ENCODE assay signal across 30 mouse cellular contexts in the genomic region with DNA sequence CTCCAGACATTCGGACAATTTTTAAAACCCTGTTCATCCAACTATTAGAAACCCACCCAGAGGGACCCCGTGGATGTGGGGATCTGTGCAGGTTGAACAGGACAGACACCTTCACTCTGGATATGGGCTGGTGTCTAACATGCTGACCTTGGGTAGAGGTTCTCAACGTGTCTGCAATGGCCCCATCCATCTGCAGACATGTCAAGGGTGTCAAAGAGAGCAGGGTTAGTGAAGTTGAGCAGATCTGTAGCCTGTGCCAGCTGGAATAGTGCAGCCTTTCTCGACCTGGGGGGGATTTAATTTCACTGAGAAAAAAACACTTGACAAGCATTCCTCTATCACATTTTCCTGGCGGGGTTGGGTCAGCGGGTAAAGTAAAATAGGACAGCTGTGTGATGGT. TPM values are rescaled to one million over a fixed set of nuclear protein-coding genes. Genes with fewer than 3 reads are reported as not detected.
DNase-seq lines count a peak whose midpoint lies in the region; ATAC-seq and TF ChIP-seq lines count a peak whose summit lies in the region.
"Had no signal": no experiment of that assay in that cellular context is flagged by ENCODE, and none has a peak within 500 bp of the region (broad histone marks: within the 10 kb centered on the region; RNA-seq: fewer than 3 reads in every experiment).

No protein-coding gene starts in this region.

- WGBS in heart, embryonic 10.5 days, result 56% methylated on average over 6 of the region's 6 CpGs
- WGBS in heart, postnatal 0 days, result 42% methylated on average over 6 of the region's 6 CpGs
- 53% methylated on average over 6 of the region's 6 CpGs for WGBS in limb, embryonic 11.5 days
- 55% methylated on average over 6 of the region's 6 CpGs for WGBS in limb, embryonic 10.5 days
- WGBS in stomach, embryonic 14.5 days, result 33% methylated on average over 6 of the region's 6 CpGs
- WGBS in stomach, postnatal 0 days, result 48% methylated on average over 6 of the region's 6 CpGs

- no peak for DNase-seq in heart, embryonic 10.5 days (ENCODE audit: low spot score)
- no peak for DNase-seq in heart, postnatal 25 days (ENCODE audit: low spot score)
- DNase-seq in heart, postnatal 0 days (ENCODE audit: low spot score), result no peak
- DNase-seq in heart, postnatal 10 days, result no peak
- DNase-seq in limb, embryonic 11.5 days (ENCODE audit: low spot score), result peak; percentile 21
- DNase-seq in limb, embryonic 10.5 days (ENCODE audit: low spot score), result no peak
- DNase-seq in stomach, postnatal 0 days (ENCODE audit: low spot score), result no peak
- DNase-seq: adrenal gland, postnatal 10 days; cerebellum, adult 9-10 months; cerebellum, postnatal 36 days; embryo, embryonic 11 days; kidney, adult 9 months; liver, embryonic 13.5 days; lung, adult 18-20 months; lung, postnatal 14 days; retina, postnatal 1 day; right cerebral cortex, postnatal 14 days; thymus, adult 2 months; thymus, postnatal 36 days had no signal

- H3K4me3 ChIP-seq in heart, embryonic 10.5 days, result no peak overlapping the region
- H3K4me3 ChIP-seq in heart, postnatal 0 days (ENCODE audit: low read depth, low read length), result no peak overlapping the region
- no peak overlapping the region for H3K4me3 ChIP-seq in limb, embryonic 11.5 days (ENCODE audit: low read depth, low read length)
- H3K4me3 ChIP-seq in limb, embryonic 10.5 days, result no peak overlapping the region
- no peak overlapping the region for H3K4me3 ChIP-seq in stomach, embryonic 14.5 days (ENCODE audit: low read depth, low read length)
- H3K4me3 ChIP-seq in stomach, postnatal 0 days (ENCODE audit: low read depth, low read length), result no peak overlapping the region
- H3K4me3 ChIP-seq: embryonic facial prominence, embryonic 13.5 days; forebrain, embryonic 10.5 days; forebrain, embryonic 15.5 days; hindbrain, embryonic 10.5 days; hindbrain, embryonic 15.5 days; limb, embryonic 15.5 days; liver, embryonic 13.5 days; neural tube, embryonic 13.5 days had no signal

- no peak overlapping the region for H3K9ac ChIP-seq in heart, postnatal 0 days (replicated peaks; ENCODE audit: low read depth, low read length)
- no peak overlapping the region for H3K9ac ChIP-seq in limb, embryonic 11.5 days (ENCODE audit: low read length)
- no peak overlapping the region for H3K9ac ChIP-seq in stomach, embryonic 14.5 days (replicated peaks; ENCODE audit: low read depth, low read length)
- no peak overlapping the region for H3K9ac ChIP-seq in stomach, postnatal 0 days (ENCODE audit: low read length)
- H3K9ac ChIP-seq: embryonic facial prominence, embryonic 13.5 days; forebrain, embryonic 15.5 days; hindbrain, embryonic 15.5 days; limb, embryonic 15.5 days; liver, embryonic 13.5 days; neural tube, embryonic 13.5 days had no signal

- H3K27ac ChIP-seq in heart, embryonic 10.5 days, result 0 out of 2 replicates have a peak overlapping the region, but pooled peaks have one; percentile 18
- no peak overlapping the region for H3K27ac ChIP-seq in heart, postnatal 0 days (ENCODE audit: low read depth)
- no peak overlapping the region for H3K27ac ChIP-seq in limb, embryonic 11.5 days (replicated peaks; ENCODE audit: low read depth, low read length)
- no peak overlapping the region for H3K27ac ChIP-seq in limb, embryonic 10.5 days
- no peak overlapping the region for H3K27ac ChIP-seq in stomach, embryonic 14.5 days (ENCODE audit: low read length)
- no peak overlapping the region; the same call in 1 of the 2 replicates for H3K27ac ChIP-seq in stomach, postnatal 0 days (replicated peaks)
- H3K27ac ChIP-seq: embryonic facial prominence, embryonic 13.5 days; forebrain, embryonic 10.5 days; forebrain, embryonic 15.5 days; hindbrain, embryonic 10.5 days; hindbrain, embryonic 15.5 days; limb, embryonic 15.5 days; liver, embryonic 13.5 days; neural tube, embryonic 13.5 days had no signal

- intact Hi-C loops in heart, postnatal 25 days (cut with DNase I), result no loop called here
- intact Hi-C loops in heart, postnatal 10 days (cut with DNase I), result no loop called here

- no peak overlapping the region for H3K4me2 ChIP-seq in heart, postnatal 0 days (ENCODE audit: low read depth, low read length)
- no peak overlapping the region for H3K4me2 ChIP-seq in limb, embryonic 11.5 days (ENCODE audit: low read depth, severe bottlenecking)
- no peak overlapping the region for H3K4me2 ChIP-seq in stomach, embryonic 14.5 days (replicated peaks; ENCODE audit: low read depth, low read length)
- no peak overlapping the region for H3K4me2 ChIP-seq in stomach, postnatal 0 days (replicated peaks; ENCODE audit: low read depth)
- H3K4me2 ChIP-seq: embryonic facial prominence, embryonic 13.5 days; forebrain, embryonic 15.5 days; hindbrain, embryonic 15.5 days; limb, embryonic 15.5 days; liver, embryonic 13.5 days; neural tube, embryonic 13.5 days had no signal

- no peaks in the 10 kb centered on the region for H3K36me3 ChIP-seq in heart, embryonic 10.5 days
- no peaks in the 10 kb centered on the region for H3K36me3 ChIP-seq in heart, postnatal 0 days (replicated peaks; ENCODE audit: control insufficient read depth, insufficient read depth, low read length)
- no peaks in the 10 kb centered on the region for H3K36me3 ChIP-seq in limb, embryonic 11.5 days (ENCODE audit: control insufficient read depth, insufficient read depth, low read length)
- H3K36me3 ChIP-seq in limb, embryonic 10.5 days, result no peaks in the 10 kb centered on the region
- H3K36me3 ChIP-seq in stomach, embryonic 14.5 days (ENCODE audit: control insufficient read depth, insufficient read depth, low read length), result no peaks in the 10 kb centered on the region
- H3K36me3 ChIP-seq in stomach, postnatal 0 days (ENCODE audit: control insufficient read depth, insufficient read depth, low read length), result no peaks in the 10 kb centered on the region
- H3K36me3 ChIP-seq: embryonic facial prominence, embryonic 13.5 days; forebrain, embryonic 10.5 days; forebrain, embryonic 15.5 days; hindbrain, embryonic 10.5 days; hindbrain, embryonic 15.5 days; limb, embryonic 15.5 days; liver, embryonic 13.5 days; neural tube, embryonic 13.5 days had no signal

- ATAC-seq in heart, postnatal 0 days (ENCODE audit: insufficient read depth, low read depth), result 0 out of 2 replicates have a peak, but pooled peaks have one; percentile 28
- ATAC-seq in limb, embryonic 11.5 days (ENCODE audit: insufficient number of reproducible peaks, low FRiP score, low TSS enrichment, low read depth), result no peak
- ATAC-seq in stomach, embryonic 14.5 days (ENCODE audit: insufficient number of reproducible peaks, insufficient read depth, low FRiP score, low read depth), result peak; percentile 35; the same call in 1 of the 2 replicates
- ATAC-seq in stomach, postnatal 0 days (ENCODE audit: low FRiP score, low TSS enrichment), result no peak
- ATAC-seq: forebrain, embryonic 15.5 days; inflammation-experienced regulatory T-cells, adult 6 months; Patski had no signal

- TF ChIP-seq CTCF in heart, postnatal 0 days (IDR thresholded peaks at IDR 0.05; ENCODE audit: low read depth), result no peak
- TF ChIP-seq CTCF in stomach, postnatal 0 days (IDR thresholded peaks at IDR 0.05; ENCODE audit: low read depth), result no peak

- TF ChIP-seq EP300 in heart, postnatal 0 days (IDR thresholded peaks at IDR 0.05; ENCODE audit: low read depth), result no peak
- TF ChIP-seq EP300 in stomach, postnatal 0 days (optimal IDR thresholded peaks at IDR 0.05), result no peak

- no peaks in the 10 kb centered on the region for H3K27me3 ChIP-seq in heart, embryonic 10.5 days (ENCODE audit: insufficient read depth, poor library complexity, severe bottlenecking)
- no peaks in the 10 kb centered on the region for H3K27me3 ChIP-seq in heart, postnatal 0 days (ENCODE audit: control insufficient read depth, insufficient read depth, low read length)
- no peaks in the 10 kb centered on the region for H3K27me3 ChIP-seq in limb, embryonic 11.5 days (ENCODE audit: control insufficient read depth, insufficient read depth, low read length)
- peaks cover 44% of the 10 kb centered on the region; the same call in 1 of the 2 replicates for H3K27me3 ChIP-seq in limb, embryonic 10.5 days (ENCODE audit: low read depth, poor library complexity, severe bottlenecking)
- H3K27me3 ChIP-seq in stomach, embryonic 14.5 days (ENCODE audit: control insufficient read depth, insufficient read depth, low read length), result no peaks in the 10 kb centered on the region
- H3K27me3 ChIP-seq in stomach, postnatal 0 days (ENCODE audit: control insufficient read depth, insufficient read depth, low read length), result no peaks in the 10 kb centered on the region
- H3K27me3 ChIP-seq: embryonic facial prominence, embryonic 13.5 days; forebrain, embryonic 15.5 days; hindbrain, embryonic 15.5 days; limb, embryonic 15.5 days; liver, embryonic 13.5 days; neural tube, embryonic 13.5 days had no signal

- H3K9me3 ChIP-seq in heart, embryonic 10.5 days, result no peaks in the 10 kb centered on the region
- H3K9me3 ChIP-seq in heart, postnatal 0 days (replicated peaks; ENCODE audit: control insufficient read depth, low read length), result no peaks in the 10 kb centered on the region
- no peaks in the 10 kb centered on the region for H3K9me3 ChIP-seq in limb, embryonic 11.5 days (ENCODE audit: control insufficient read depth, low read length)
- H3K9me3 ChIP-seq in limb, embryonic 10.5 days (replicated peaks), result no peaks in the 10 kb centered on the region
- no peaks in the 10 kb centered on the region for H3K9me3 ChIP-seq in stomach, embryonic 14.5 days (ENCODE audit: control insufficient read depth, low read depth, low read length)
- H3K9me3 ChIP-seq in stomach, postnatal 0 days (ENCODE audit: control insufficient read depth, low read length), result no peaks in the 10 kb centered on the region
- H3K9me3 ChIP-seq: embryonic facial prominence, embryonic 13.5 days; forebrain, embryonic 10.5 days; forebrain, embryonic 15.5 days; hindbrain, embryonic 10.5 days; hindbrain, embryonic 15.5 days; limb, embryonic 15.5 days; liver, embryonic 13.5 days; neural tube, embryonic 13.5 days had no signal

- peaks cover 29% of the 10 kb centered on the region for H3K4me1 ChIP-seq in heart, embryonic 10.5 days
- H3K4me1 ChIP-seq in heart, postnatal 0 days (ENCODE audit: control insufficient read depth, insufficient read depth), result peaks cover 16% of the 10 kb centered on the region
- no peaks in the 10 kb centered on the region for H3K4me1 ChIP-seq in limb, embryonic 11.5 days (ENCODE audit: control insufficient read depth, insufficient read depth, low read length)
- peaks cover 15% of the 10 kb centered on the region for H3K4me1 ChIP-seq in limb, embryonic 10.5 days
- peaks cover 11% of the 10 kb centered on the region; the same call in 1 of the 2 replicates for H3K4me1 ChIP-seq in stomach, embryonic 14.5 days (ENCODE audit: control insufficient read depth, insufficient read depth, low read length)
- H3K4me1 ChIP-seq in stomach, postnatal 0 days (replicated peaks; ENCODE audit: control insufficient read depth, insufficient read depth), result peaks cover 2% of the 10 kb centered on the region; the same call in 1 of the 2 replicates
- H3K4me1 ChIP-seq: forebrain, embryonic 10.5 days; forebrain, embryonic 15.5 days; hindbrain, embryonic 15.5 days had no signal

RNA-seq across cellular contexts. Expression of a gene that starts 10.2 kb away (rescaled TPM):
- 14.0 and 26.0 TPM in 2 replicates for polyA plus RNA-seq in heart, embryonic 10.5 days (2016; fragmentation: Nextera tagmentation; extraction: Ambion mirVana)
- total RNA-seq in heart, postnatal 25 days (2021), result 10 to 100 TPM; 31.9 to 37.7 TPM
- 63.2 and 79.5 TPM in 2 replicates for total RNA-seq in heart, postnatal 0 days (2014; rRNA removed; ENCODE audit: low replicate concordance)
- 44.2 and 54.4 TPM in 2 replicates for polyA plus RNA-seq in heart, postnatal 0 days (2015; fragmentation: Nextera tagmentation; extraction: Ambion mirVana)
- total RNA-seq in heart, postnatal 10 days (2021), result 10 to 100 TPM; 43.8 to 49.0 TPM
- polyA plus RNA-seq in limb, embryonic 11.5 days (2014; fragmentation: Nextera tagmentation; extraction: Ambion mirVana), result 0.21 and 0.23 TPM in 2 replicates
- polyA plus RNA-seq in limb, embryonic 10.5 days (2016; fragmentation: Nextera tagmentation; extraction: Ambion mirVana), result 0.11 and 0.20 TPM in 2 replicates
- polyA plus RNA-seq in stomach, embryonic 14.5 days (2014; fragmentation: Nextera tagmentation; extraction: Ambion mirVana), result 6.2 and 8.0 TPM in 2 replicates
- polyA plus RNA-seq in stomach, postnatal 0 days (2015; fragmentation: Nextera tagmentation; extraction: Ambion mirVana), result 10.3 and 14.4 TPM in 2 replicates
- polyA plus RNA-seq: Patski had no signal

RNA-seq across cellular contexts. Expression of a gene that starts 41.8 kb away (rescaled TPM):
- polyA plus RNA-seq in heart, embryonic 10.5 days (2016; fragmentation: Nextera tagmentation; extraction: Ambion mirVana), result 1.3 and 2.2 TPM in 2 replicates
- 1 to 10 TPM; 3.0 to 3.6 TPM for total RNA-seq in heart, postnatal 25 days (2021)
- 0.08 TPM in 1 of 2 replicates, not detected in the other for total RNA-seq in heart, postnatal 0 days (2014; rRNA removed; ENCODE audit: low replicate concordance)
- 4.1 and 4.2 TPM in 2 replicates for polyA plus RNA-seq in heart, postnatal 0 days (2015; fragmentation: Nextera tagmentation; extraction: Ambion mirVana)
- 1 to 10 TPM; 2.7 to 3.4 TPM for total RNA-seq in heart, postnatal 10 days (2021)
- polyA plus RNA-seq in limb, embryonic 11.5 days (2014; fragmentation: Nextera tagmentation; extraction: Ambion mirVana), result not detected in 2 replicates
- polyA plus RNA-seq in limb, embryonic 10.5 days (2016; fragmentation: Nextera tagmentation; extraction: Ambion mirVana), result not detected in 2 replicates
- 0.12 and 0.95 TPM in 2 replicates for polyA plus RNA-seq in stomach, embryonic 14.5 days (2014; fragmentation: Nextera tagmentation; extraction: Ambion mirVana)
- 0.22 and 0.24 TPM in 2 replicates for polyA plus RNA-seq in stomach, postnatal 0 days (2015; fragmentation: Nextera tagmentation; extraction: Ambion mirVana)
- polyA plus RNA-seq: embryonic facial prominence, embryonic 13.5 days; forebrain, embryonic 10.5 days; limb, embryonic 15.5 days; liver, embryonic 13.5 days; small intestine, adult 2 months; thymus, adult 2 months had no signal

RNA-seq across cellular contexts. Expression of a gene that starts 42.1 kb away (rescaled TPM):
- 8.6 and 10.3 TPM in 2 replicates for polyA plus RNA-seq in heart, embryonic 10.5 days (2016; fragmentation: Nextera tagmentation; extraction: Ambion mirVana)
- total RNA-seq in heart, postnatal 25 days (2021), result 10 to 100 TPM; 15.4 to 16.4 TPM
- 11.9 and 23.4 TPM in 2 replicates for total RNA-seq in heart, postnatal 0 days (2014; rRNA removed; ENCODE audit: low replicate concordance)
- polyA plus RNA-seq in heart, postnatal 0 days (2015; fragmentation: Nextera tagmentation; extraction: Ambion mirVana), result 6.8 and 6.9 TPM in 2 replicates
- 10 to 100 TPM; 10.7 to 12.3 TPM for total RNA-seq in heart, postnatal 10 days (2021)
- polyA plus RNA-seq in limb, embryonic 11.5 days (2014; fragmentation: Nextera tagmentation; extraction: Ambion mirVana), result 6.0 and 7.6 TPM in 2 replicates
- 6.9 and 8.1 TPM in 2 replicates for polyA plus RNA-seq in limb, embryonic 10.5 days (2016; fragmentation: Nextera tagmentation; extraction: Ambion mirVana)
- 7.6 and 8.8 TPM in 2 replicates for polyA plus RNA-seq in stomach, embryonic 14.5 days (2014; fragmentation: Nextera tagmentation; extraction: Ambion mirVana)
- polyA plus RNA-seq in stomach, postnatal 0 days (2015; fragmentation: Nextera tagmentation; extraction: Ambion mirVana), result 3.5 and 3.8 TPM in 2 replicates

Comparison
In these comparisons a context has a peak if more than half of its experiments do, and no peak if none do; other contexts are left out.
1. ATAC-seq: peak in heart, postnatal 0 days (single experiment) and stomach, embryonic 14.5 days (single experiment); none in limb, embryonic 11.5 days (single experiment) and stomach, postnatal 0 days (single experiment).